Mouse (Mus musculus) limb, embryonic 13.5 days (tissue): Measurements from ENCODE around the gene Gm20738. TPM values are rescaled to one million over a fixed set of nuclear protein-coding genes. Genes with fewer than 3 reads are reported as not detected.
"Not testable (repeated sequence)": the region's sequence is repeated elsewhere in the genome, so short reads cannot be mapped to it uniquely, and the experiment has no call there.

Source experiments
- ATAC-seq: fragments of 200-750 bp; cut with Nextera tagmentation; 2 replicates; pipeline ENCODE4 v1.8.0; 2017; ENCODE audit warnings: low read depth, moderate number of reproducible peaks, moderate TSS enrichment; ENCODE audit not compliant: low FRiP score
- H3K27ac ChIP-seq: fragments of 300-500 bp; sonication (generic); 2 replicates; pipeline ENCODE4 v1.5.1; 2015; ENCODE audit warnings: inconsistent platforms, mild to moderate bottlenecking, moderate library complexity
- H3K27me3 ChIP-seq: fragments of 300-500 bp; sonication (generic); 2 replicates; pipeline ENCODE4 v1.6.1; 2015; ENCODE audit warnings: mild to moderate bottlenecking, inconsistent platforms
- H3K36me3 ChIP-seq: fragments of 300-500 bp; sonication (generic); 2 replicates; pipeline ENCODE4 v1.6.1; 2015; ENCODE audit warnings: inconsistent platforms, mild to moderate bottlenecking, moderate library complexity
- H3K4me1 ChIP-seq: fragments of 300-500 bp; sonication (generic); 2 replicates; pipeline ENCODE4 v1.6.1; 2015; ENCODE audit warnings: inconsistent platforms
- H3K4me2 ChIP-seq: fragments of 300-500 bp; sonication (generic); replicated peaks from 2 replicates; pipeline ENCODE4 v1.6.1; 2015; ENCODE audit warnings: inconsistent platforms, mild to moderate bottlenecking, moderate library complexity
- H3K4me3 ChIP-seq: fragments of 300-500 bp; sonication (generic); 2 replicates; pipeline ENCODE4 v1.5.1; 2015; ENCODE audit warnings: moderate library complexity, mild to moderate bottlenecking, inconsistent platforms
- H3K9ac ChIP-seq: fragments of 300-500 bp; sonication (generic); 2 replicates; pipeline ENCODE4 v1.6.1; 2015; ENCODE audit warnings: mild to moderate bottlenecking, inconsistent platforms
- H3K9me3 ChIP-seq: fragments of 300-500 bp; sonication (generic); 2 replicates; pipeline ENCODE4 v1.6.1; 2016; ENCODE audit warnings: inconsistent platforms
- WGBS: fragments of 180-500 bp; shearing (Covaris S2); methylation state at CpG from one replicate; pipeline ENCODE4 v1.1.7; 2015; 5-methylcytosine and 5-hydroxymethylcytosine counted together
- polyA plus RNA-seq: library from polyadenylated mRNA; unstranded; fragments of >200 nt; fragmentation: Nextera tagmentation; extraction: Ambion mirVana; gene quantifications from 2 replicates; pipeline ENCODE4 v1.2.1, GENCODE M21; 2015

Gm20738 gene
- polyA plus RNA-seq, result not detected in 2 replicates

DNA sequence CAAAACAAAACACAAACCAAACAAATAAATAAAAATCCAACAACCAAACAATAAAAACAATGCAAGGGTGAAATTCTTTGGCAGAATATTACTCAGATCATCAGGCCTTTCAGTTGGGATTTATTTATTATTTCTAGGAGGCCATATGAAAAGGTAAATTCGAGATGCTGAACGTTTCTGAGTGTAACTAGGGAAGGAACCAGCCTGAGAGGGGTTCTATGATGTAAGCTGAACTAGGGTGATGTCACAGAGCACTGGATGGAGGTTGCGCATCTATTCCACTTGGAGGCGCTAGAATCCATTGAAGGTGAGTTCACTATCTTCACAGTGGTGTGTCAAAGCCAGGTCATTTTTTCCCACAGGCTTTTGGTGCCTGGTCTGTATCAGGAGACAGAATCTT is at the start of gene Gm20738:
Gene Gm20738 (plus strand): TSS at position 301 of the 400 bp plus-strand sequence.
- not testable (repeated sequence) for H3K9me3 ChIP-seq, H3K9ac ChIP-seq
- WGBS, result 64% methylated on average over 2 of the region's 4 CpGs

More for the DNA sequence above, at the start of gene Gm20738:
- not testable (repeated sequence) for H3K4me1 ChIP-seq, H3K4me2 ChIP-seq, H3K27me3 ChIP-seq, H3K36me3 ChIP-seq, H3K27ac ChIP-seq, ATAC-seq, H3K4me3 ChIP-seq
